Mouse (Mus musculus) CH12.LX (cell line): Measurements from ENCODE around the gene Adh6b. TPM values are rescaled to one million over a fixed set of nuclear protein-coding genes. Genes with fewer than 3 reads are reported as not detected.

Source experiments
- DNase-seq: peaks from one replicate; pipeline ENCODE4 v3.0.0-alpha.2; 2013; ENCODE audit errors: extremely low read depth
- H3K27ac ChIP-seq: 2 replicates; pipeline ENCODE4 v1.5.1; 2012; ENCODE audit warnings: low read depth, mild to moderate bottlenecking, control low read depth, moderate library complexity; ENCODE audit not compliant: insufficient read depth
- H3K27me3 ChIP-seq: replicated peaks from 2 replicates; pipeline ENCODE3; 2012; ENCODE audit warnings: inconsistent platforms
- H3K36me3 ChIP-seq, 2 experiments: replicated peaks in 1 of 2; 2 replicates each; pipeline versions ENCODE3 to v1.6.1; 2012; ENCODE audit warnings: inconsistent platforms in 1 of 2, low read length in 1 of 2, mild to moderate bottlenecking in 1 of 2, mixed read lengths in 1 of 2, moderate library complexity in 1 of 2; ENCODE audit not compliant: control insufficient read depth in 1 of 2, insufficient read depth in 1 of 2
- H3K4me1 ChIP-seq, 2 experiments: 2 replicates each; pipeline ENCODE4 v1.6.1; 2012; ENCODE audit warnings: inconsistent platforms in 1 of 2, moderate library complexity in 1 of 2; ENCODE audit not compliant: insufficient read depth in 2 of 2, control insufficient read depth in 1 of 2
- H3K4me2 ChIP-seq: 2 replicates; pipeline ENCODE4 v1.6.1; 2012; ENCODE audit warnings: low read depth, mild to moderate bottlenecking, control low read depth; ENCODE audit not compliant: poor library complexity, insufficient read depth, severe bottlenecking
- H3K4me3 ChIP-seq, 3 experiments: fragments of 150-350 bp in 1 of 3; sonication (generic) in 1 of 3; replicated peaks in 1 of 3; 2 replicates each; pipeline versions ENCODE3 to v1.5.1; 2011 to 2012; ENCODE audit warnings: low read depth in 2 of 3, low read length in 2 of 3, mild to moderate bottlenecking in 2 of 3, moderate library complexity in 2 of 3, control low read depth in 1 of 3, improper control_type of control experiment in 1 of 3, inconsistent platforms in 1 of 3, mixed read lengths in 1 of 3; ENCODE audit not compliant: poor library complexity in 1 of 3
- H3K79me2 ChIP-seq: replicated peaks from 2 replicates; pipeline ENCODE4 v1.6.1; 2012; ENCODE audit warnings: mild to moderate bottlenecking, moderate library complexity; ENCODE audit not compliant: control insufficient read depth, poor library complexity, insufficient read depth, severe bottlenecking; ENCODE audit errors: extremely low read depth
- H3K9ac ChIP-seq: 2 replicates; pipeline ENCODE4 v1.6.1; 2012; ENCODE audit warnings: low read depth, mild to moderate bottlenecking, control low read depth, moderate library complexity; ENCODE audit not compliant: insufficient read depth
- H3K9me3 ChIP-seq: replicated peaks from 2 replicates; pipeline ENCODE3; 2012; ENCODE audit warnings: low read length, inconsistent platforms, mixed read lengths
- BHLHE40 ChIP-seq: IDR thresholded peaks from 2 replicates; pipeline ENCODE4 v1.6.1; 2011; ENCODE audit warnings: mild to moderate bottlenecking, low read depth, low read length, improper control_type of control experiment
- E2F4 ChIP-seq: IDR thresholded peaks from 2 replicates; pipeline ENCODE4 v1.6.1; 2011; ENCODE audit warnings: low read depth, low read length, improper control_type of control experiment; ENCODE audit not compliant: insufficient replicate concordance
- ELF1 ChIP-seq: IDR thresholded peaks from 2 replicates; pipeline ENCODE4 v1.6.1; 2014; ENCODE audit warnings: low read depth, mild to moderate bottlenecking, inconsistent platforms, low read length, improper control_type of control experiment
- EP300 ChIP-seq: IDR thresholded peaks from 2 replicates; pipeline ENCODE4 v1.6.1; 2011; ENCODE audit warnings: low read length, improper control_type of control experiment
- GABPA ChIP-seq: IDR thresholded peaks from 2 replicates; pipeline ENCODE4 v1.6.1; 2012; ENCODE audit warnings: low read depth, low read length, improper control_type of control experiment, inconsistent platforms; ENCODE audit not compliant: insufficient replicate concordance
- HCFC1 ChIP-seq: IDR thresholded peaks from 2 replicates; pipeline ENCODE4 v1.6.1; 2012; ENCODE audit warnings: low read depth, mild to moderate bottlenecking, inconsistent platforms, low read length, improper control_type of control experiment
- IRF4 ChIP-seq: IDR thresholded peaks from 2 replicates; pipeline ENCODE4 v1.6.1; 2014; ENCODE audit warnings: low read depth, mild to moderate bottlenecking, inconsistent platforms, low read length, improper control_type of control experiment
- JUND ChIP-seq: conservative IDR thresholded peaks from 2 replicates; pipeline ENCODE4 v1.6.1; 2011; ENCODE audit warnings: low read depth, low read length, improper control_type of control experiment
- KAT2A ChIP-seq: IDR thresholded peaks from 2 replicates; pipeline ENCODE4 v1.6.1; 2012; ENCODE audit warnings: low read length, improper control_type of control experiment, inconsistent platforms; ENCODE audit not compliant: insufficient replicate concordance
- MAFK ChIP-seq: IDR thresholded peaks from 2 replicates; pipeline ENCODE4 v1.6.1; 2011; ENCODE audit warnings: low read length, improper control_type of control experiment; ENCODE audit not compliant: insufficient replicate concordance
- MAX ChIP-seq: IDR thresholded peaks from 2 replicates; pipeline ENCODE4 v1.6.1; 2011; ENCODE audit warnings: low read length, improper control_type of control experiment
- MEF2A ChIP-seq: IDR thresholded peaks from 2 replicates; pipeline ENCODE4 v1.6.1; 2014; ENCODE audit warnings: low read depth, mild to moderate bottlenecking, inconsistent platforms, low read length, improper control_type of control experiment, borderline replicate concordance
- MXI1 ChIP-seq: IDR thresholded peaks from 2 replicates; pipeline ENCODE4 v1.6.1; 2011; ENCODE audit warnings: mild to moderate bottlenecking, low read depth, low read length, improper control_type of control experiment
- MYC ChIP-seq: IDR thresholded peaks from 2 replicates; pipeline ENCODE4 v1.6.1; 2011; ENCODE audit warnings: low read depth, mild to moderate bottlenecking, improper control_type of control experiment, low read length
- NELFE ChIP-seq: IDR thresholded peaks from 2 replicates; pipeline ENCODE4 v1.6.1; 2011; ENCODE audit warnings: low read depth, low read length, improper control_type of control experiment
- NRF1 ChIP-seq: IDR thresholded peaks from 2 replicates; pipeline ENCODE4 v1.6.1; 2014; ENCODE audit warnings: low read depth, mild to moderate bottlenecking, inconsistent platforms, low read length, improper control_type of control experiment, moderate library complexity
- POLR2A ChIP-seq: IDR thresholded peaks from 2 replicates; pipeline ENCODE4 v1.6.1; 2011; ENCODE audit warnings: low read depth, mild to moderate bottlenecking, improper control_type of control experiment, low read length
- POLR2AphosphoS2 ChIP-seq: IDR thresholded peaks from 2 replicates; pipeline ENCODE4 v1.6.1; 2011; ENCODE audit warnings: low read depth, low read length, improper control_type of control experiment
- RAD21 ChIP-seq: IDR thresholded peaks from 2 replicates; pipeline ENCODE4 v1.6.1; 2011; ENCODE audit warnings: low read depth, mild to moderate bottlenecking, low read length, improper control_type of control experiment, moderate library complexity
- SIN3A ChIP-seq: IDR thresholded peaks from 2 replicates; pipeline ENCODE4 v1.6.1; 2012; ENCODE audit warnings: low read length, improper control_type of control experiment, inconsistent platforms
- TBP ChIP-seq: conservative IDR thresholded peaks from 2 replicates; pipeline ENCODE4 v1.6.1; 2011; ENCODE audit warnings: low read depth, low read length, improper control_type of control experiment
- TCF12 ChIP-seq: IDR thresholded peaks from 2 replicates; pipeline ENCODE4 v1.6.1; 2014; ENCODE audit warnings: low read depth, mild to moderate bottlenecking, inconsistent platforms, low read length, improper control_type of control experiment
- USF1 ChIP-seq: IDR thresholded peaks from 2 replicates; pipeline ENCODE4 v1.6.1; 2014; ENCODE audit warnings: low read depth, mild to moderate bottlenecking, inconsistent platforms, low read length, improper control_type of control experiment
- ZC3H11A ChIP-seq: IDR thresholded peaks from 2 replicates; pipeline ENCODE4 v1.6.1; 2012; ENCODE audit warnings: low read depth, mild to moderate bottlenecking, inconsistent platforms, low read length, improper control_type of control experiment
- ZKSCAN1 ChIP-seq: IDR thresholded peaks from 2 replicates; pipeline ENCODE4 v1.6.1; 2012; ENCODE audit warnings: low read depth, inconsistent platforms, low read length, improper control_type of control experiment, borderline replicate concordance
- ZMIZ1 ChIP-seq: IDR thresholded peaks from 2 replicates; pipeline ENCODE4 v1.6.1; 2012; ENCODE audit warnings: low read depth, mild to moderate bottlenecking, inconsistent platforms, low read length, improper control_type of control experiment
- dilution Hi-C: fragments of 300-500 bp; cut with MboI; formaldehyde crosslinking; loops from 2 replicates; pipeline ENCODE4 v1.14.3; 2020; ENCODE audit warnings: low sequenced_read_pairs; ENCODE audit not compliant: extremely low pct_unique_long_range_greater_than_20kb, extremely low pct_ligation_motif_present
- in situ Hi-C: fragments of 300-500 bp; cut with MboI; formaldehyde crosslinking; loops from 3 replicates; pipeline ENCODE4 v1.14.3; 2019; ENCODE audit warnings: low sequenced_read_pairs, low pct_ligation_motif_present, low pct_unique_long_range_greater_than_20kb, mixed read lengths
- polyA plus RNA-seq: library from polyadenylated mRNA; unstranded; fragments of >175 nt; gene quantifications from 2 replicates; pipeline ENCODE4 v1.2.1, GENCODE M21; 2012; ENCODE audit warnings: low read depth; ENCODE audit not compliant: insufficient read length
- total RNA-seq, 2 experiments: library from RNA; depleted of rRNA; stranded (reverse); fragments of 300-350 nt in 1 of 2; fragments of >200 nt in 1 of 2; gene quantifications; 2 replicates each; pipeline ENCODE4 v1.2.3; 2012 to 2014

The Adh6b gene
- total and polyA plus RNA-seq, 3 experiments = not detected

GRCm38 (mm10) chr3:138347041-138347440 is 5.5 kb downstream of the Adh6b start:
- no peaks in the 10 kb centered on the region for H3K9me3 ChIP-seq
- no peak overlapping the region for H3K27ac ChIP-seq
- no peak for DNase-seq
- no peak overlapping the region for H3K4me2 ChIP-seq
- no peaks in the 10 kb centered on the region for H3K79me2 ChIP-seq
- H3K4me1 ChIP-seq = no peaks in the 10 kb centered on the region
- H3K9ac ChIP-seq = no peak overlapping the region
- H3K27me3 ChIP-seq = no peaks in the 10 kb centered on the region
- dilution Hi-C loops (no loop called here), in situ Hi-C loops (no loop called here)
- no peak for TF ChIP-seq ZMIZ1
- no peak for TF ChIP-seq ELF1
- TF ChIP-seq NELFE = no peak
- TF ChIP-seq NRF1 = no peak
- no peak for TF ChIP-seq JUND
- TF ChIP-seq EP300 = no peak
- TF ChIP-seq USF1 = no peak
- no peak for TF ChIP-seq E2F4
- TF ChIP-seq TCF12 = no peak
- TF ChIP-seq GABPA = no peak
- TF ChIP-seq SIN3A = no peak
- TF ChIP-seq MEF2A = no peak
- no peak for TF ChIP-seq POLR2AphosphoS2
- no peak for TF ChIP-seq KAT2A
- TF ChIP-seq MXI1 = no peak
- no peak for TF ChIP-seq MAFK
- TF ChIP-seq TBP = no peak
- no peak for TF ChIP-seq RAD21
- no peak for TF ChIP-seq BHLHE40
- TF ChIP-seq, all 38 proteins: peak for 0
- no peaks in the 10 kb centered on the region for H3K36me3 ChIP-seq
- no peak overlapping the region for H3K4me3 ChIP-seq

- in situ Hi-C loops = no loop called here
- H3K79me2 ChIP-seq = no peaks in the 10 kb centered on the region
- H3K4me2 ChIP-seq = no peak overlapping the region
- H3K36me3 ChIP-seq = no peaks in the 10 kb centered on the region
- no peak overlapping the region for H3K9ac ChIP-seq
- no peak overlapping the region for H3K27ac ChIP-seq
- H3K9me3 ChIP-seq = no peaks in the 10 kb centered on the region
- H3K4me1 ChIP-seq = no peaks in the 10 kb centered on the region
- H3K4me3 ChIP-seq = no peak overlapping the region
- H3K27me3 ChIP-seq = no peaks in the 10 kb centered on the region
- no peak for DNase-seq
- TF ChIP-seq POLR2A = no peak
- no peak for TF ChIP-seq MYC
- TF ChIP-seq GABPA = no peak
- no peak for TF ChIP-seq ZC3H11A
- no peak for TF ChIP-seq TCF12
- no peak for TF ChIP-seq ZMIZ1
- no peak for TF ChIP-seq IRF4
- TF ChIP-seq MAX = no peak
- no peak for TF ChIP-seq ZKSCAN1
- TF ChIP-seq TBP = no peak
- TF ChIP-seq KAT2A = no peak
- TF ChIP-seq USF1 = no peak
- no peak for TF ChIP-seq MXI1
- no peak for TF ChIP-seq POLR2AphosphoS2
- TF ChIP-seq NRF1 = no peak
- no peak for TF ChIP-seq HCFC1
- TF ChIP-seq NELFE = no peak
- no peak for TF ChIP-seq SIN3A
- dilution Hi-C loops = no loop called here
These were observed 10.6 kb downstream of the Adh6b start for GRCm38 (mm10) chr3:138352012-138352809.
